Mouse (Mus musculus) liver, embryonic 13.5 days (tissue): ENCODE measurements around the gene Sdr16c6. TPM values are rescaled to one million over a fixed set of nuclear protein-coding genes. Genes with fewer than 3 reads are reported as not detected.

Experiments
- ATAC-seq: fragments of 200-750 bp; cut with Nextera tagmentation; 2 replicates; pipeline ENCODE4 v1.8.0; 2017; ENCODE audit warnings: low read depth, mild to moderate bottlenecking, moderate number of reproducible peaks, moderate library complexity
- DNase-seq: peaks from one replicate; pipeline ENCODE4 v3.0.0; 2022
- H3K27ac ChIP-seq: fragments of 300-500 bp; sonication (generic); 2 replicates; pipeline ENCODE4 v1.5.1; 2015; ENCODE audit warnings: moderate library complexity, mild to moderate bottlenecking, inconsistent platforms
- H3K27me3 ChIP-seq: fragments of 300-500 bp; sonication (generic); 2 replicates; pipeline ENCODE4 v1.6.1; 2015; ENCODE audit warnings: mild to moderate bottlenecking, inconsistent platforms
- H3K36me3 ChIP-seq: fragments of 300-500 bp; sonication (generic); 2 replicates; pipeline ENCODE4 v1.6.1; 2015; ENCODE audit warnings: mild to moderate bottlenecking, inconsistent platforms
- H3K4me1 ChIP-seq: fragments of 300-500 bp; sonication (generic); replicated peaks from 2 replicates; pipeline ENCODE4 v1.6.1; 2015; ENCODE audit warnings: inconsistent platforms
- H3K4me2 ChIP-seq: fragments of 300-500 bp; sonication (generic); 2 replicates; pipeline ENCODE4 v1.6.1; 2015; ENCODE audit warnings: inconsistent platforms, mild to moderate bottlenecking, moderate library complexity
- H3K4me3 ChIP-seq: fragments of 300-500 bp; sonication (generic); replicated peaks from 2 replicates; pipeline ENCODE4 v1.5.1; 2015; ENCODE audit warnings: mild to moderate bottlenecking, inconsistent platforms
- H3K9ac ChIP-seq: fragments of 300-500 bp; sonication (generic); 2 replicates; pipeline ENCODE4 v1.6.1; 2015; ENCODE audit warnings: mild to moderate bottlenecking, inconsistent platforms
- H3K9me3 ChIP-seq: fragments of 300-500 bp; sonication (generic); replicated peaks from 2 replicates; pipeline ENCODE4 v1.6.1; 2016; ENCODE audit warnings: inconsistent platforms
- whole genome bisulfite sequencing: fragments of 180-500 bp; shearing (Covaris S2); methylation state at CpG from one replicate; pipeline ENCODE4 v1.1.7; 2015; ENCODE audit not compliant: insufficient replicate concordance; 5-methylcytosine and 5-hydroxymethylcytosine counted together
- polyA plus RNA-seq: library from polyadenylated mRNA; unstranded; fragments of >200 nt; fragmentation: Nextera tagmentation; extraction: Ambion mirVana; gene quantifications from 2 replicates; pipeline ENCODE4 v1.2.1, GENCODE M21; 2015

Sdr16c6 gene
- not detected in 2 replicates for polyA plus RNA-seq

DNA sequence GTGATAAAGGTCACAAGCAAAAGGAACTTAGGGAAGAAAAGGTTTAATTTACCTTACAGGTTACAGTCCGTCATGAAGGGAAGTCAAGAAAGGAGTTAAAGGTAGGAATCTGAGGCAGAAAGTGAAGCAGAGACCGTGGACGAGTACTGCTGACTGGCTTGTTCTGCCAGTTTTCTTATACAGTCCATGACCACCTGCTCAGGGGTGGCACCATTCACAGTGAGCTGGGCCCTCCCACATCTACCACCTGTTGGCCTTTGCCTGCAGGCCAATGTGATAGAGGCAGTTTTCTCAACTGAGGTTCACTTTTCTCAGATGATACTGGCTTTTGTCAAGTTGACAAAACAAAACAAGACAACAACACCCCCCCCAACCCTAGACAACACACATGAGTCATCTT is at the start of gene Sdr16c6:
Sdr16c6 (minus strand) TSS at position 151 of the 400 bp plus-strand sequence.
- Histone ChIP-seq H3K9me3 (no peaks in the 10 kb centered on the region), H3K27ac (no peak within 1 kb of the TSS), H3K36me3 (no peaks in the 10 kb centered on the region), H3K4me2 (no peak within 1 kb of the TSS), H3K4me1 (no peaks in the 10 kb centered on the region), H3K27me3 (no peaks in the 10 kb centered on the region), H3K9ac (no peak within 1 kb of the TSS), H3K4me3 (no peak within 1 kb of the TSS)
- ATAC-seq = no peak
- WGBS = 54% methylated on average over 3 of the region's 3 CpGs
- DNase-seq = no peak

DNA sequence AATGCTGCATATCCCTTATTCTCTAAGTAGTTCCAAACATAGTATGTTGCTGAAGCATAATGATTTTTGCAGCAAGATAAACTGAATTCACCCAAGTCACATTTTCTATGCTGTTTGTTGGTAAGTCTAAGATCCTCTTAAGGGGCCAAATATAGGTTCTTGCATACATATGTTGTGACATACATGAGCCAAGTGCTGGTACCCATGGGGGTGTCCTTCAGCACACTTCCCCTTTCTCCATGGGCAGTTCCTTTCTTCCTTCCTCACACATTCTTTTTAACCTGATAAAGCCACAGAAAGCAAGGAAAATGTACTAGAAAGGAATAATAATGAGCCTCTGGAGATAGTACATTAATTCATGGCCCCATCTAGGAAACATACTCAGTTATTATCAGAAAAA is 2.9 kb upstream of the Sdr16c6 start:
- Histone ChIP-seq H3K27me3 (no peaks in the 10 kb centered on the region), H3K9me3 (no peaks in the 10 kb centered on the region), H3K27ac (no peak overlapping the region), H3K4me3 (no peak overlapping the region), H3K36me3 (no peaks in the 10 kb centered on the region), H3K9ac (no peak overlapping the region), H3K4me1 (no peaks in the 10 kb centered on the region), H3K4me2 (no peak overlapping the region)
- ATAC-seq (no peak), DNase-seq (no peak)

GRCm38 (mm10) chr4:4079132-4079531 is 1.8 kb upstream of the Sdr16c6 start:
- ATAC-seq = no peak
- Histone ChIP-seq H3K9ac (no peak overlapping the region), H3K36me3 (no peaks in the 10 kb centered on the region), H3K27me3 (no peaks in the 10 kb centered on the region), H3K9me3 (no peaks in the 10 kb centered on the region), H3K4me1 (no peaks in the 10 kb centered on the region), H3K4me3 (no peak overlapping the region), H3K27ac (no peak overlapping the region), H3K4me2 (no peak overlapping the region)
- 60% methylated on average over 3 of the region's 3 CpGs for WGBS
- no peak for DNase-seq

DNA sequence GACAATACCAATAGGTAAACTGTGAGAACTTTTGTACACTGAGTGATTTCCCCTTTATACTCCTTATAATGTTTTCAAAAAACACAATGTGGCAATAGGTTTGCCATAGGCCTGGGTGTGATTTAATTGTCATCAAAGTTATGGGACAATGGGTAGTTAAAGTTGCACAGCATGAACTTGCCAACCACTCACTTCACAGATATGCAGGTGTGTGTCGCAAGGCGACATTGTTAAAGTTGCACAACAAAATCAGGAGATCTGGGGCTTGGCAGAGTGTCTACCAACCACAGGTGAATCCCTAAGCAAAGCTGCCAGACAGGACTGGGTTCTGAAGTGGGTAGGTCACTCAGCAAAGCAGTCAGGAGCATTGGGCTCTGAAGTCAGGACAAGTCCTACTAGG is 1.3 kb downstream of the Sdr16c6 start:
- Histone ChIP-seq H3K27me3 (no peaks in the 10 kb centered on the region), H3K4me3 (no peak overlapping the region), H3K4me1 (no peaks in the 10 kb centered on the region), H3K27ac (no peak overlapping the region), H3K9me3 (no peaks in the 10 kb centered on the region), H3K9ac (no peak overlapping the region), H3K4me2 (no peak overlapping the region), H3K36me3 (no peaks in the 10 kb centered on the region)
- ATAC-seq (no peak), DNase-seq (no peak)
- 73% methylated on average over 2 of the region's 2 CpGs for WGBS

Other genes with a start within 250 kb of the Sdr16c6 start
- 734 and 767 TPM in 2 replicates for gene Gm11808, start 103.9 kb downstream of the Sdr16c6 start, polyA plus RNA-seq